Mouse (Mus musculus): ENCODE data around the gene Rad51b.

The Rad51b gene

DNA sequence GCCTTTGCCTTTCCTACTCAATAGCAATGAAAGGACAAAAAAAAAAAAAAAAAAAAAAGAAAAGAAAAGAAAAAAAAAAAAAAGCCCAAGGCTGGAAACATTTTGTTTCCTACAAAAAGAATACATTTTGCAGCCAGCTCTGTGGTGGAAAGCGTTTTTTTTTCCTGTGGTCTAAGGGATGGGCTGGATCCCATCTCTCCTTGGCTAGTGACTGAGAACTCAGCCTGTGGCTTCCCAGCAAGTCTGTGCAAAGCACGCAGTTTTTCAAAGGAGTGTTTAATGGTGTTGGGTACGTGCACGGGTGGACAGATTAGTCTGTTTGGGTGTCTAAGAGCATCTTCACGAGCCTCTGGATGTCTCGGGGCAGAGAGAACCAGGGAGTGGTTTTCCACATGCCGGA lies 487.1 kb downstream of the Rad51b start:
- in situ Hi-C loops (cut with MboI; ENCODE audit: low sequenced_read_pairs), result no loop called here

DNA sequence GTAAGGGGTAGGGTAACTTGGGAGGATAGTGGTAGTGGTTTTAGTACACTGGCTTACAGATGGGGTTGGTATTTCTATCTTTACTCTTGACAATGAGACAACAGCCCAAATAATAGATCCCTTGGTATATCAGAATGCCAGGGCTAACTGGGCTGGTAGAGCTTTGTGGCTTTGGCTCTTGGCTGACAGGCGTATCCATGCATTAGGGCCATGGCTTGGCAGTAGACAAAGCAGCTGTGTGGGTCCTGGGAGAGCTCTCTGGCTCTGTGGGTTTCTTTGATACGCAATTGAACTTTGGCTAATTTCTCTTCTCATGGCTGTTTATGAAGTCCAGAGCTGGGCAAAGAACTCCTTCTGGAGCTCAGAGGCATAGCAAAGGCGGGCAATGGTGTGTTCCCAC lies 488.6 kb downstream of the Rad51b start:
- in situ Hi-C loops (cut with MboI; ENCODE audit: low sequenced_read_pairs), result no loop called here

DNA sequence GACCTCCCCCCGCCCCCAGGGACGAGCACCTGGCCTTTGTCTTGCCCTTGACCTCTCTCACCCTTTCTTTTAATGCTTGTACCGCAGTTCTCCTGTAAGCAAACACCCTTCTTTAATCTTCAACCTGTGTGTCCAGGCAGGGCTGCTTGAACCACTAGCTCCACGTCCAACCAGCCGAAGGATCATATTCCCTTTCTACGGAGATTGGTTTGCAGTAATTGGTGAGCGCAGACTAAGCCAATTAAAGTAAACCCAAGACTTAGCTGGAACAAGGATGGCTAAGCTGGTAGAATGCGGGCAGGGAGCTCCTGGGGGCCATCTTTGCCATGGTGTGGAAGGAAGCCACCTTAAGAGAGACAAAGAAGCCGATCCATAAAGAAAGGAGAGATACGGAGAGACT lies 490.5 kb downstream of the Rad51b start:
- in situ Hi-C loops (cut with MboI; ENCODE audit: low sequenced_read_pairs), result no loop called here

DNA sequence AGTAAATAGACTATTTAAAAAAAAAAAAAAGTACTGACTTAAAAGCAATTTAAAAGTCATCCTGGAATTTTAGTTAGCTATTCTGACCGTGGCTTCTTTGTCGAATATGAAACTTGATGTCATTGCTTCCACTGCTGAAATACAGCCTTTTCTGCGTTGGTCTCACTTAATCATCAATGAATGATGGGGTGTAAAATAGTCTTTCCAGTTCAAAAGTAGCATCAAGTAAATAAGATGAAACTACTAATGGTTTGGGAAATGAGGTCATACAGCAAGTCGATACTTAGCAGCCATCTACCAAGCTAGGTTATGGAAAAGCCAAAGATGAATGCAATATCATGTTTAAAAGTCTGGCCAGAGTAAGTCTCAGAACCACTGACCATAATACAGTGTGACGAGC lies 491.3 kb downstream of the Rad51b start:
- in situ Hi-C loops (cut with MboI; ENCODE audit: low sequenced_read_pairs), result no loop called here

DNA sequence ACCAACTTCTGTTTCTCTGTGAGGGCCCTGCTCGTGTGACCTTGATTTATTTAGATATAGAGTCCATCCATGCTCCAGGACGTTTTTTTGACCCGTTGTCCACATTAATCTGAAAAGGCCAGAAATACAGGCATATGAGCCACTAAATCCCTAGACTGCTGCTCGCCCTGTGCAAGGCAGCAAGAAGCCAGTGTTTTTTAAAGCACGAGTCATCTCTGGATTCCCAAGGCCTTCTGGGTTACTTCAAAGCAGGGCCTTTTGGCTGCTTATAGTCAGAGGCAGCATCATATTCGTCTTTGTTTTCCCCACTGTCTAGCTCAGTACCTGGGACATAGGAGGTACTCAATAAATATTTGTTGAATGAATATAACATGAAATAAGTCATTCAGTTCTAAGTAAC lies 492.4 kb downstream of the Rad51b start:
- in situ Hi-C loops (cut with MboI; ENCODE audit: low sequenced_read_pairs), result no loop called here

DNA sequence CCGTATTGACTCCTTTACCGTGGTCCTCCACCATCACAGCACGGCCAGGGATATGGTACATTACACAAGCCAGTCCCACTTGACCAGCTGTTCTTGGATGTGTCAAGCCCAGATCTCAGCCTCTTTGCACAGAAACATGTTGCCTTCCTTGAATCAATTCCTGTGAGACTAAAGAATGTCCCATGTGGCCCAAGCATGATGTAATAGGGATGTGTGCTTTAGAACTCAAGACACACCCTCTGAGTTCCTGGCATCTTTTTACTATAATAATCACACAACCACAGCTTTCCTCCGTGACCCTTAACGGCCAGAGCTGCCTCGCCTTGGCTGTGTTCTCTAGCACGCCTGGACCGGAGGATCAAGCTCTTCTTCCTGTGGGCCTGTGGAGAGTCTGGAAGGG lies 496.3 kb downstream of the Rad51b start:
- in situ Hi-C loops (cut with MboI; ENCODE audit: low sequenced_read_pairs), result no loop called here

DNA sequence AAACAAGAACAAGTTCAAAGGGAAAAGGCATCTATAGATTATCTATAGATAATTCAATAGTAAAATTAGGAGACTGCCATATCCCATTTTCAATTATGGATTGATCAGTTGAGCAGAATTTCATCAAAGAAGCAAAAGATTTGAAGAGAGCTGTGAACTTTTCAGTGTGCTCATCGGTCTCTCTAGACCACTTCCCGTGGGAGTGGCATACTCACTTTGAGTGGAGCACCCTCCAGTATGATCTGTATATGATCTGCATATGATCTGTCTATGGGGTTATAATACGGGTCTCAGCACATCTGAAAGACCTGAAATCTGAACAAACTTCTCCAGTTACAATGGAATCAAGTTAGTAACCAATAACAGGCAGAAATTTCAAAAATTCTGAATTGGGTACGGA lies 497.7 kb downstream of the Rad51b start:
- in situ Hi-C loops (cut with MboI; ENCODE audit: low sequenced_read_pairs), result no loop called here

DNA sequence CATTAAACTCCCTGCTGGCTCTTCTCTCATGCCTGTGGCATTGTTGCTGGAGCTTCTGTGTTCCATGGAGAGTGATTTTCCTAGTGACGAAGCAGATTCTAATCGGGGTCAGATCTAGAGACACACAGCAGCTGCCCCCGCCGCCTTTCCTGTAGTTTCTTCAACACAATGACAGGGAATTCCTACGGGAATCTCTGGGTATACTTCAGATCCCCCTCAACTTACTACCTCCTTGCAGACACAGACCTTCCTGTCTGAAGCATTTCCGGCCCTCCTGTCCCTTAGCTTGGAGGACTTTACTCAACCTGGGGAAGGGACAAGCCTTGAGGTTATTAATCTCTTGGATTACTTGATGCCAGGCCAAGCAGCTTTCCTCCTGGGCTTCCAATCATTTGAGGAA lies 499.2 kb downstream of the Rad51b start:
- in situ Hi-C loops (cut with MboI; ENCODE audit: low sequenced_read_pairs), result no loop called here

DNA sequence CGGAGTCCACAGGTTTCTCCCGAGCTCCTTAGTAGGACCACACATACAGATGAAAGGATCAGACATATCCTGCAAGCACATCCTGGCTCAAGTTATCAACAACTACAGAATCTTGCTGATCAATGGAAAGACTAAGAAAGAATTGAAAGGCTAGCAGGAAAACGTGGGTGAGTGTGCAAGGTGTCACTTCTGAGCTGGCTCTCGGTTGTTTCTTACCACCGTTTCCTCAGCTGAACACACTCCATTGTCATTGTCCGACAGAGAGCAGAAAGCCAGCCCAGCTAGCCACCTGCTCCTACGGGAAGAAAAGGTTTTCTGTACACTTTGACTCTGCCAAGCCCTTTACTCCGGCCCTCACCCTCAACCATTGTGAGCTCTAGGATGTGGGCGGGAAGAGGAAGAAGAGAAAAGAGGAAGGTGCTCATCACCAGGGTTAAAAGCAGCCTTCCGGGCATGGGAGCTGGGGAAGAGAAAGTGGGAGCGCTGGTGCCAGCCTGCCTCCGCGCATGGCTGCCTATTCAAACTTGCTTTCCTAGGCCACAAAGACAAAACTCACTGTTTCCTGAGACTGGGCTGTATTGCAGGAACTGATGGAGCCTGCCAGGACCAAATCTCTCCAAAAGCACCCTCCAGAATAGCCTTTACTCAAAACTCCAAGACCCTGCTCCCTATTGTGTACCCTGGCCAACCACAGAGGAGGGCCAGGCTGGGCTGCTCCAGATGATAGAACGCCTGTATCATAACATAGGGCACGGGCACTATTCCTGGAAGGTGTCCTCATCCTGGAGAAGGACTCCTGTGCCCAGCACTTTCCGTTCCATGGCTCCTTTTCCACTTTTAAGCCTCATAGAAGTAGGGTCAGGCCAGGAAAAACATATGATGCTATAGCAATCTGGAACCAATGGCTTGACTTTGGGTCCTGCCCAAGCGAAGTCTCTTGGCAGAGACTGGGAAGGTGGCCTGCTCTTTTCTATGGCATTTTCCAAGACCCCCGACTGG lies 500.0 kb downstream of the Rad51b start:
- in situ Hi-C loops (cut with MboI; ENCODE audit: low sequenced_read_pairs), result no loop called here

DNA sequence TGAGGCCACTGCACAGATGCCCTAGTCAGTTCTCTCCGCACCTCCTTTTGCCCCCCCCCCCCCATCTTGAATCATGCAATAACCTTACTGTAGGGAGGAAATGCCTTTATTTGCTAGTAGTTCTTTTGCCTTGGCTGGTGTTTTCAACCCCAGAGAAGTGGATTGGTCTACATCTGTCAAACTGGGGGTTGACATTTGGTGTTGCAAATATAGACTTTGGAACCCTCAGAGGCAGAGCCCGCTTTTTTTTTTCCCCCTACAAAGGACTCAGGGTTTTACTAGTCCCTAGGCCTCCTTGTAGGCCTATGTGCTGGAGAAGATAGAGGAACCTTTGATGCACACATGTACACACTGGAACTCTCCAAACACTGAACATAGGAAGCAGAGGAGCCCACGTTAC lies 501.4 kb downstream of the Rad51b start:
- in situ Hi-C loops (cut with MboI; ENCODE audit: low sequenced_read_pairs), result no loop called here

DNA sequence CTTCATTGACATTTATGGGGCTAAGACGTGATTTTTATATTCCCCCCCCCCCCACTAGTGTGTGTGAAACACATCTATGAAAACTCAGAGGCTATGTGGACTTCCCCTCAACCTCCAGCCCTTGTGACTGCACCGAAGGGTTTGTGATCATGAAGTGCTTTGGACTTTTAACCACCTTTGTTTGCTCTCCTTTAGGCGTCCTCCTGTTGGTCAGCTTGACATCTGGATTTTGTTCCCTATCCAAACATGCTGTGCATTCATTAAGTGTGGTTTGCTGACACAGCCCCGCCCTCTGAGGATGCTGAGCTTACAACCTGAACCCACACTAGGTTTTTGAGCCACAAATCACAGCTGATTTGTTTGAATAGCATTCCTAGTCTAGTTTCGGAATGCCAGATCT lies 502.3 kb downstream of the Rad51b start:
- in situ Hi-C loops (cut with MboI; ENCODE audit: low sequenced_read_pairs), result no loop called here

DNA sequence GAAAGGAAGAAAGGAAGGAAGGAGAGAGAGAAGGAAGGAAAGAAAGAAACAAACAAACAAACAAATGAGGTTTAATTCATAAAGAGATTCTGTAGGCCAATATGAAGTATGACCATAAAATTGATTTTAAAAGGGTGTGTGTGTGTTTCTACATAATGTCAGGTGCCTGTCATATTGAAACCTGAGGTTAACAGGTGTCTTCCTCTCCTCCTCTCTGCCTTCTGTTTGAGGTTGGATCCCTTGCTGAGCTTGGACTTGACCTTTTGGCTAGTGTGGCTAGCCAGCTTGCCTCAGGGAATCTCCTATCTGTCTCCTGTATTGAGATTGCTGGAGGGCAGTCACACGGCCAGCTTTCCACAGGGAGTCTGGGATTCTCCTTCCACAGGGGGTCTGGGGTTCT lies 506.6 kb downstream of the Rad51b start:
- in situ Hi-C loops (cut with MboI; ENCODE audit: low sequenced_read_pairs), result no loop called here

DNA sequence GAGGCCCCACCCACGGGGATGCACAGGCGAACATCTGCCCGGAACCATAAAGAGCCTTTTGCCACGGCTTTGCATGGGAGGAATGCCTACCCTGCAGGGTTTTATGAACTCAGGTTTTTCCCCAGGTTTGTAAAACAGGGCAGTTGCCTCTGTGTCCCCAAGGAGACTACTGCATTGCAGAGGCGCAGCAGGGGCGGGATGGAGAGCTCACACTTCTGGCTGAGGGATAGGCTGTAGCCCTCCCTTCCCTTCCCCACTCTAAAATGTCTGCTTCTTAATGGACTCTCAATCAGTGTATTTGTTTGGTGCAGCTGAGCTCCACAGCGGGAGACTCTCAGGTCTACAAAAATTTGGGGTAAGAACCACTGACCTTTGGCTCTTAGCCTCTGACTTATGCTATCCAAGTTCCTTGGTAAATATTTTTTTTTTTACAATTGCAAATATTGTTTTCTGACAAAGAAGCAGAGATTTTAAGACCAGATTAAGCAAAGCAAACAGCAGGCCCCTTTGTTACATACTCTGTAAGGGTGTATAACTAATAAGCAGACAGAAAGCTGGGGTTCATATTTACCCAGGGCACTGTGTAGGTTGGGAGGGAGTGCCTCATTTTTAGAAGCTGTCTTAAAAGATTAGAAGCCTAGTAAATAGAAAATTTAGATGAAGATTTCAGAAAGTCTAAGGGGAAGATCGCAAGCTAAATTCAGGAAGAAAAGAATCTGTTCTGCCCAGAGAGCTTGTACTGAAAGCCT lies 507.9 kb downstream of the Rad51b start:
- in situ Hi-C loops (cut with MboI; ENCODE audit: low sequenced_read_pairs), result no loop called here

DNA sequence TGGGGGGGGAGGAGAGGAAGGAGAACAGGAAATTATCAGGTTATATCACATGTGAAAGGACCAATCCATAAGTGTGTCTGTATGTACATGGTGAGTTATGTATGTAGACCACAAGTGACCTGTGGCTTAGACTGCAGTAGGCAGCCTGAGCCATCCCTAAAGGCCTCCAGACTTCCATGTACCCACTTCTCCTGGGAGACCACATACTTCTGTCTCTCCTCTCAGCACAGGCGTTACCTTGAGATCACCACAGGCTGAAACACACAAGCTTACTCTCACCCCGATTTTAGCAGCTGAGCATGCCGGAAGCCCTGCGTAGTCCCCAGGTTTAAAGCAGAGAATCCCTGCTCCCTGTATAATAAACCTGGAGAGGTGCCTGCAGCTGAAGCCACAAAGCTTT lies 509.9 kb downstream of the Rad51b start:
- in situ Hi-C loops (cut with MboI; ENCODE audit: low sequenced_read_pairs), result no loop called here

DNA sequence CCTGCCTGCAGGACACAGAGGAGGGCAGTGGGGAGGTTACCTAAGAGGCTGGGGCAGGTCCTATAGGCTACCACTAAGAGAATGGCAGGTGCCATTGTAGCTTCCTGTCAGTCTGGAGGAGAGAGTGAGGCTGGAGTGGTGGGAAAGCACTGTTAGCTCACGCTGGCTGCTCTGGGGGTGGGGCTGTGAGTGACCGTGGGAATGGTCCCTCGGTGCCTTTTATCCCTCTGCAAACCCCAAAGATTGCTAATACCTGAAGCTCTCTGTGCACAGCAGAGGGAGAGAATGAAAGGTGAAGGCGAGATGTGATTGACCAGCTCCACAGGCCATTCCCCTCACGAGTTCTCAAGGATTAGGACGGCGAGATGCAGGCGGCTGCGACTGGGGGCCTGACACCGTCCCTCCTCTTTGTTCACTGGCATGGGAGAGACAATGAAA lies 510.3 kb downstream of the Rad51b start:
- in situ Hi-C loops (cut with MboI; ENCODE audit: low sequenced_read_pairs), result no loop called here

DNA sequence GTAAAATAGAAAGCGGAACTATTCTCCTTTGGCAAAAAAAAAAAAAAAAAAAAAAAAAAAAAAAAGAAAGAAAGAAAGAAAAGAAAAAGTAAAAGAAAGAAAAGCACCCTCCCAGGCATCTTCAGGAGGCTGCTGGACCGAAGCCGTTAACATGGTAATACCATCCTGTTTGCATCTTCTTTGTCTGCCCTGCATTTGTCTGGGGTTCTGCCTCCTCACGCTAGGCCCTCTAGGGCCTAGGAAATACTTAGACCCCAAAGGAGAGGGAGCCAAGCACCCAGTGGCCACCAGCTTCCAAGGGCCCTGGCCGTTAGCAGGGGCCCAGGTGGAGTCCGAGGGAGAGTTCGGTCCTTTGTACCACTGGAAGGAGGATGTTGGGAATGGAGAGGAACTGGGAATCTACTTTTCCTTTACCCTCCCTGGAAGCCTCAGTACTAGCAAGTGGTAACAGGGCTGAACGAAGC lies 510.9 kb downstream of the Rad51b start:
- in situ Hi-C loops (cut with MboI; ENCODE audit: low sequenced_read_pairs), result no loop called here

DNA sequence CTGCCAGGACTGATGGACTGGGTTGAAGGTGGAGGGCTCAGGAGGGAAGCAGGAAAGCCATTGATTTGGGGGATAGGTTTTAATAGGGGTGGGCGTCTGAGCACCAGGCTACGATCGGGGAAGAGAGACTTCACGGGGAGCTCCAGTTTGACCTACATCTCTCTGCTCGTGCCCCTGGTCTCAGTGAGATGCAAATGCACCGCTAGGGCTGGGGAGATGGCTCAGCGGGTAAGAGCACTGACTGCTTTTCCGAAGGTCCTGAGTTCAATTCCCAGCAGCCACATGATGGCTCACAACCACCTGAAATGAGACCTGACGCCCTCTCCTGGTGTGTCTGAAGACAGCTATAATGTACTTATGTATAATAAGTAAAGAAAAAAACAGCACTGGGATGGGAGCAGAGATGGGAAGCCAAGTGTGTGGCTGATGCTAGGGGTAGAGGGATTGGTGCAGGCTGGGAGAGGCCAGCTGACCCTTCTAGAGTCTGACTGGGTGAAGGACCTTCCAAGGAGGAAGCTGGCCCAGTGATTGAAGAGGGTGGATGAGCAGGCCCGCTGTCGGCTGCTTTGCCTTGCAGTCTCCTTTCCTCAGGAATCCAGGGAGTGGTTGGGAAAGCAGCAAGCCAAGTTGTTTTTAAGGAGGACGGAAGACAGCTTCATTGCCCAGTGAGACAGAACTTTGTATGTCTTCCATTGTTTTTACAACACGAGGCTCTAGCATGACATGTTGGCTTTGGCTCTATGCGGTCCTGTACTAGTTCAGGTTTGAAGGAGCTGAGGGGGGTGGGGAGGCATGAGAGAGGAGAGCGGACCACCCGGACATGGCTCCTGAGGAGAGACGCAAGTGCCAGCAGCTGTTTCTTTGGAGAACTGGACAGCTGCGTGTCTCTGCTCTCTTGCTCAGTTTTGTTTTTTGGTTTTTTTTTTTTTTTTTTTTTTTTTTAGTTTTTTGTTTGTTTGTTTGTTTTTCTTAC lies 511.6 kb downstream of the Rad51b start:
- in situ Hi-C loops (cut with MboI; ENCODE audit: low sequenced_read_pairs), result no loop called here

DNA sequence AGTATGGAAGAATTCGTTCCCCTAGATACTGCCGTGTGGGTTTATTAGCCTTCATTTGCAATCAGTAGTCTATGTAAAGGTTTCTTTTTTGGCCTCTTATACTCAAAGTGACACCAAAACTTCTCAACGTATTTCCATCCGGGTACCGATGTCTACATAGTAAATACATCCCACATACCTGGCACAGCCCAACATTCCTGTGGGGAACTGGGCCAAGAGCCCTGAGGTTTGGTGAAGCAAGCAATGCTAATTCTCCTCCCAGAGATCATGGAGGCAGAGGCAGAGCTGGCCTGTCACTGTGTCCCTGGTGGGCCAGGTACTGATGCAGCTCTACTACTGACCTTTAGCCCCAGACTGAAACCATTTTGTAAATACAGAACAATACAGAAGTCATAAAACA lies 512.4 kb downstream of the Rad51b start:
- in situ Hi-C loops (cut with MboI; ENCODE audit: low sequenced_read_pairs), result no loop called here

DNA sequence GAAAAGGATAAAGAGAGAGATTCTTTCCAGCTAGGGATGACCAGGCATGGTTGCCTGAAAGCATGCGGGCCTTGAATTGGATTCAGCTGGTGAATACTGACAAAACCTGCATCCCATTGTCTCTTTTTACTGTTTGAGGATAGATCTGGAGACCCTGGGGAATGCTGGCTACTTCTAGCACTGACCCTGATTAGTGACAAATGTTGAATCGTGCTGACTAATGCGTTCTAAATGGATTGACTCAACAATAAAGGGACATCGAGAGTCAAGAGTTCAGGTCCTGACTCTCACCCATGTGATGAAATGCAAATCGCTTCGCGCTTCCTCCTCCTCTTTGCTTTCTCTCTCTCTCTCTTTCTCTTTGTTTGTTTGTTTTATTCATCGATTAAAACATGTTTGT lies 515.3 kb downstream of the Rad51b start:
- in situ Hi-C loops (cut with MboI; ENCODE audit: low sequenced_read_pairs), result no loop called here

DNA sequence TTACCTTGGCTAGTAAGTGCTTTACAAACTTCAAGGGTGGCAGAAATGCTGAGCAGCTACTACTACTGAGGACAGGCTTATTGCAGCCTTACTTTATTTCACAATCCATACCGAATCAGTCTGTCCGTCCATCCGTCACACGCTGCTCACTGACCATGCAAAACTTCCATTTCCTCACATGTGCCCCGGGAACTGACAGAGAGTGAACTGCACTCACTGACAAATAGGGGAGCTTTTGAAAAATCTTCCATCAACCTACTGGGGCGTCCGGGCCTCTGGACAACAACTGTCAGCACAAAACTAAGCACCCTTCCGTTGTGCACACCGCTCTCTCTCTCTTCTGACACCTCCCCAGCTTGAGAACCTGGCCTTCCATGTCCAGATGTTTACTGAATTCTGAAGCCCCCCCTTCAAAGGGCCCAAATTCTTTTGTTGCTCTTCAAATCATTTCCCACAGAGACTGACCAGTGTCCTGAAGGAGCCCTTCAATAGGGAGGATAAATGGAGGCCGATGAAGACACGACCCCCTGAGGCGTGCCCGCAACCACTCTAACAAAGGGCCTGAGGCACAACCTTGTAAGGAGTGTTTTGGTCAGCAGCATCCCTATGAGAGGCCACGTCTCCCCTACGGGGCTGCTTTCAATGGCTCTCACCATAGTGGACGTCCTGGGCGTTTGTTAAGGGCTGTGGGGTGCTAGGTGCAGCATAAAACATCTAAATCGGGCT lies 515.9 kb downstream of the Rad51b start:
- in situ Hi-C loops (cut with MboI; ENCODE audit: low sequenced_read_pairs), result no loop called here

Measured in CH12F3 (cell line).